Mouse (Mus musculus) myocyte (in vitro differentiated cells): ENCODE results near the gene Gcnt7. TPM values are rescaled to one million over a fixed set of nuclear protein-coding genes. Genes with fewer than 3 reads are reported as not detected.

Source experiments
- H3K27me3 ChIP-seq: one replicate; pipeline ENCODE4 v1.6.1; 2011; ENCODE audit not compliant: control insufficient read depth, insufficient read depth, insufficient read length
- H3K36me3 ChIP-seq: one replicate; pipeline ENCODE4 v1.6.1; 2011; ENCODE audit not compliant: control insufficient read depth, insufficient read depth
- H3K4me2 ChIP-seq: one replicate; pipeline ENCODE4 v1.6.1; 2011; ENCODE audit warnings: low read depth, control low read depth
- H3K4me3 ChIP-seq: one replicate; pipeline ENCODE4 v1.5.1; 2011; ENCODE audit warnings: mild to moderate bottlenecking, control low read depth, moderate library complexity
- H3K79me2 ChIP-seq: one replicate; pipeline ENCODE4 v1.6.1; 2011; ENCODE audit not compliant: control insufficient read depth, insufficient read depth
- H3ac ChIP-seq: one replicate; pipeline ENCODE4 v1.6.1; 2011; ENCODE audit not compliant: control insufficient read depth, insufficient read length
- CEBPB ChIP-seq: IDR thresholded peaks from 2 replicates; pipeline ENCODE4 v1.6.1; 2011; ENCODE audit warnings: mild to moderate bottlenecking, moderate library complexity; ENCODE audit not compliant: poor library complexity, insufficient read depth, severe bottlenecking
- E2F4 ChIP-seq: IDR thresholded peaks from one replicate; pipeline ENCODE4 v1.6.1; 2011; ENCODE audit warnings: mild to moderate bottlenecking, control low read depth, moderate library complexity; ENCODE audit not compliant: insufficient read depth
- MAX ChIP-seq: IDR thresholded peaks from one replicate; pipeline ENCODE4 v1.6.1; 2011; ENCODE audit warnings: low read depth, mild to moderate bottlenecking, control low read depth
- MYOD1 ChIP-seq, 3 experiments: IDR thresholded peaks; one replicate each; pipeline ENCODE4 v1.6.1; 2011; ENCODE audit warnings: control low read depth in 2 of 3, low read depth in 2 of 3, mild to moderate bottlenecking in 2 of 3, moderate library complexity in 1 of 3; ENCODE audit not compliant: insufficient read length in 2 of 3, control insufficient read depth in 1 of 3
- MYOG ChIP-seq, 3 experiments: IDR thresholded peaks; one replicate each; pipeline ENCODE4 v1.6.1; 2011; ENCODE audit warnings: control low read depth in 2 of 3, low read depth in 2 of 3, mild to moderate bottlenecking in 2 of 3; ENCODE audit not compliant: insufficient read length in 2 of 3, control insufficient read depth in 1 of 3, insufficient read depth in 1 of 3
- POLR2A ChIP-seq: IDR thresholded peaks from one replicate; pipeline ENCODE4 v1.6.1; 2011; ENCODE audit warnings: low read depth, mild to moderate bottlenecking, control low read depth, moderate library complexity; ENCODE audit not compliant: insufficient read length
- POLR2AphosphoS2 ChIP-seq: IDR thresholded peaks from one replicate; pipeline ENCODE4 v1.6.1; 2011; ENCODE audit warnings: low read depth, control low read depth; ENCODE audit not compliant: insufficient read length
- REST ChIP-seq: IDR thresholded peaks from one replicate; pipeline ENCODE4 v1.6.1; 2011; ENCODE audit warnings: mild to moderate bottlenecking, control low read depth, moderate library complexity; ENCODE audit not compliant: insufficient read depth, insufficient read length
- SRF ChIP-seq: IDR thresholded peaks from one replicate; pipeline ENCODE4 v1.6.1; 2011; ENCODE audit warnings: low read depth; ENCODE audit not compliant: control insufficient read depth, insufficient read length
- TCF12 ChIP-seq: IDR thresholded peaks from one replicate; pipeline ENCODE4 v1.6.1; 2011; ENCODE audit warnings: mild to moderate bottlenecking, control low read depth; ENCODE audit not compliant: poor library complexity, insufficient read depth, severe bottlenecking
- TCF3 ChIP-seq: IDR thresholded peaks from one replicate; pipeline ENCODE4 v1.6.1; 2011; ENCODE audit warnings: low read depth, control low read depth; ENCODE audit not compliant: insufficient read length
- USF1 ChIP-seq: IDR thresholded peaks from one replicate; pipeline ENCODE4 v1.6.1; 2011; ENCODE audit warnings: low read depth, mild to moderate bottlenecking, control low read depth, moderate library complexity
- polyA plus RNA-seq: library from polyadenylated mRNA; unstranded; fragments of >200 nt; fragmentation: generic; extraction: Trizol; gene quantifications from one replicate; pipeline ENCODE4 v1.2.1, GENCODE M21; 2012; ENCODE audit warnings: missing spikeins

Gene Gcnt7
- polyA plus RNA-seq = 0.17 TPM

DNA sequence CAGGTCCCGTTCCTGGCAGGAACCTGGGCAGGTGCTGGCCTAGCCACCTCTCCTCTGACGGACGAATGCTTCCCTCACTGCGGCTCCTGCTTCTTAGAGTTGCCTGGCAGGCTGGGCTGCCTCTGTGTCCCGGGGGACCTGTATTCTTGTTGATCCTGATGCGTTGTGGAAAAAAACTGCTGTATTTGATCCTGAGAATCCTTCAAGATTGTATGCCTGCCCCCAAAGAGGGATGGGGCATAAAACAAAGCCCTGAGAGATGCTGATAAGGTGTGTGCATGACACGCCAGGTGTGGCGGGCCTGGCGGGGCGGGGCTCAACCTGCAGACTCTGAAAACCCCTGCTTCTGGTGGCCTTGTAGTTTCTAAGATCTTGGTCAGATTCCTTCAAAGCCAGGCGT, at the start of gene Gcnt7:
Gene Gcnt7 (minus strand): TSS at position 101 of the 400 bp plus-strand sequence.
- peaks cover under 1% of the 10 kb centered on the region for H3K36me3 ChIP-seq
- TF ChIP-seq CEBPB = no peak
- no peak for TF ChIP-seq TCF3
- TF ChIP-seq POLR2A = no peak
- TF ChIP-seq E2F4 = no peak
- TF ChIP-seq MAX = no peak
- no peak for TF ChIP-seq SRF
- no peak for TF ChIP-seq MYOD1 (IDR thresholded peaks at IDR 0.05; ENCODE audit: control insufficient read depth in 1 of 3, insufficient read length in 2 of 3, low read depth in 2 of 3)
- TF ChIP-seq POLR2AphosphoS2 = no peak
- H3K27me3 ChIP-seq = no peaks in the 10 kb centered on the region
- H3K4me2 ChIP-seq = no peak within 1 kb of the TSS
- no peak within 1 kb of the TSS for H3K4me3 ChIP-seq
- no peak within 1 kb of the TSS for H3ac ChIP-seq
- H3K79me2 ChIP-seq = no peaks in the 10 kb centered on the region

DNA sequence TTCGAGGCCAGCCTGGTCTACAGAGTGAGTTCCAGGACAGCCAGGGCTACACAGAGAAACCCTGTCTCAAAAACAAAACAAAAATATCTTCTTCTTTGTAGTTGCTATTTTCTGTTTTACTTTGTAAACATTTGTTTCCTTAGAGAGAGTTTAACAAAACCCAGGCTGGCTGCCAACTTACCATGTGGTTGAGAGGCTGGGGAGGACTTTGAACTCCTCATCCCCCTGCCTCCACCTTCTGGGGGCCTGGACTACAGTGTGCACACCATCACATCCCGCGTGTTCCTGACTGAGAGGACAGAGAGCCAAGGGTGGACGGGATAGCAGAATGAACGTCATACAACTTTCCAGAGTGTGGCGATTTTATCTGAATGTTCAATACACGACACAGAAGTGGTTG, 47.7 kb upstream of the Gcnt7 start:
- TF ChIP-seq TCF3 = no peak
- TF ChIP-seq MYOG (IDR thresholded peaks at IDR 0.05; ENCODE audit: control insufficient read depth in 1 of 3, insufficient read depth in 1 of 3, insufficient read length in 2 of 3, low read depth in 2 of 3) = no peak
- TF ChIP-seq TCF12 = no peak
- no peak for TF ChIP-seq POLR2A
- no peak for TF ChIP-seq E2F4
- no peak for TF ChIP-seq USF1
- no peak for TF ChIP-seq CEBPB
- H3K79me2 ChIP-seq = no peaks in the 10 kb centered on the region

DNA sequence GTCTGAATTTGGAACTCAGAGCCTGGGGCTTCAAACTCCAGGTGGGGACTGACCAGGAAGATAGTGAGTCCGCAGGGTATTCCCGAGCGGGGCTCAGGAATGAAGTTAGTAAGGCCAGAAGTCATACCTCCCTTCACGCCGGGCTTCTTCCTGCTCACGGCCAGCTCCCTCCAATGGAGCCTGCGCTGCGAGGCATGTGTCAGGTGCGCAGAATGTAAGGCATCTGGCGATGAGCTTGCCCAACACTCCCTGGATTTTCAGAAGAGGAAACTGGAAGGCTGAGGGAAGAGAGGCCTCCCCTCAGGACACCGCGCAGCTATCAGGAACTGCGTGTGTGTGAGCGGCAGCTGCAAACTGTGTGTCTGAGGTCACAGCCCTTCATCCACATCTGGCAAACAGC, 43.8 kb upstream of the Gcnt7 start:
- TF ChIP-seq POLR2AphosphoS2 = no peak
- TF ChIP-seq CEBPB = no peak
- TF ChIP-seq MAX = no peak
- TF ChIP-seq MYOG (IDR thresholded peaks at IDR 0.05; ENCODE audit: control insufficient read depth in 1 of 3, insufficient read depth in 1 of 3, insufficient read length in 2 of 3, low read depth in 2 of 3) = no peak
- no peak for TF ChIP-seq TCF3
- TF ChIP-seq E2F4 = no peak
- no peak for TF ChIP-seq SRF
- no peak for TF ChIP-seq USF1
- no peak for TF ChIP-seq MYOD1 (IDR thresholded peaks at IDR 0.05; ENCODE audit: control insufficient read depth in 1 of 3, insufficient read length in 2 of 3, low read depth in 2 of 3)
- TF ChIP-seq REST = no peak
- TF ChIP-seq POLR2A = no peak
- TF ChIP-seq TCF12 = no peak
- Histone ChIP-seq H3K4me3 (no peak overlapping the region), H3K36me3 (no peaks in the 10 kb centered on the region), H3K79me2 (no peaks in the 10 kb centered on the region), H3ac (no peak overlapping the region), H3K27me3 (peaks cover 5% of the 10 kb centered on the region), H3K4me2 (no peak overlapping the region)

More for the DNA sequence above, 47.7 kb upstream of the Gcnt7 start:
- H3K27me3 ChIP-seq = peaks cover 5% of the 10 kb centered on the region
- H3K4me2 ChIP-seq = no peak overlapping the region
- no peak overlapping the region for H3K4me3 ChIP-seq
- no peak overlapping the region for H3ac ChIP-seq
- no peaks in the 10 kb centered on the region for H3K36me3 ChIP-seq

DNA sequence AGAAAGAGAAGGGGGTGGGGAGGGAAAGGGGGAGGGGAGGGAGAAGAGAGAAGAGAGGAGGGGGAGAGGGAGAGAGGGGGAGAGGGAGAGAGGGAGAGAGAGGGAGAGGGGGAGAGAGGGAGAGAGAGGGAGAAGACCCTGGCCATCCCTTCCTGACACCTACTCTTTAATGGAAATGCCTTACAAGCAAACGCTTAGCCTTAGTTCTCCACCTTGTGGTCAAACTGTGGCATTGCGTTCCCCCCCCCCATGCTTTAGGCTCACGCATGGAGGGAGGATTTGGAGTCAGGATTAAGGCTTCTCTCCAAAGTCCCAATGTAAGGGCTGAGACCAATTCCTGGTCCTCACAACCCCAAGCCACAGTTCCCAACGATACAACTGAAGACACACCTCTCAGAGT, 42.9 kb upstream of the Gcnt7 start:
- H3ac ChIP-seq = no peak overlapping the region
- H3K27me3 ChIP-seq = peaks cover 2% of the 10 kb centered on the region
- H3K79me2 ChIP-seq = no peaks in the 10 kb centered on the region
- no peak overlapping the region for H3K4me2 ChIP-seq
- no peaks in the 10 kb centered on the region for H3K36me3 ChIP-seq
- no peak for TF ChIP-seq MYOG (IDR thresholded peaks at IDR 0.05; ENCODE audit: control insufficient read depth in 1 of 3, insufficient read depth in 1 of 3, insufficient read length in 2 of 3, low read depth in 2 of 3)
- TF ChIP-seq CEBPB = no peak
- no peak for TF ChIP-seq REST
- TF ChIP-seq USF1 = no peak
- TF ChIP-seq TCF12 = no peak
- TF ChIP-seq E2F4 = no peak
- no peak for TF ChIP-seq SRF
- TF ChIP-seq TCF3 = no peak
- no peak for TF ChIP-seq POLR2AphosphoS2
- no peak for TF ChIP-seq POLR2A
- no peak for TF ChIP-seq MAX
- no peak for TF ChIP-seq MYOD1 (IDR thresholded peaks at IDR 0.05; ENCODE audit: control insufficient read depth in 1 of 3, insufficient read length in 2 of 3, low read depth in 2 of 3)
- no peak overlapping the region for H3K4me3 ChIP-seq

DNA sequence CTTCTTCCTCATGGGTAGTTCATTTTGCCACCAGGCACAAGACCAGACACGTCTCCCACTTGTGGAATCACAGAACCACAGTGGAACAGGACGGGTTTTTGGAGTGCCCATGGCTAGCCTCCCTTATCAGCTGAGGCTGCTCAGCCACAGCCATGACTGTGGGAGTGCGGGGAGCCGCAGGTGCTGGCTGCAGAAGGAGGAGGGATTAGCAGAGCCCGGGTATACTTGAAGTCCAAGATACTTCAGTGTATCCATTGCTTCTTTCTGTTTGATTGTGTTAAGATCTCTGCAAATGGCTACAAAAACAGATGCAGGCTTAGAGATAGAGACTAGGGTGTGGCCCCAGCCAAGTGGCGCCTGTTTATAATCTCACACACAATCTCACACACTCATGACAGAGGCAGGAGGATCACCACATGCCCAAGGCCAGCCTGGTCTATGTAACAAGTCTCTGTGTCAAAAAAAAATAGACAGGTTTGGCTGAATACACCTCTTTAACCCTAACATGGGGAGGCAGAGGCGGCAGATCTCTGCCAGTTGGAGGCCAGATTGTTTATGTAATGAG, 42.4 kb upstream of the Gcnt7 start:
- TF ChIP-seq TCF3 (no peak), SRF (no peak), POLR2AphosphoS2 (no peak), REST (no peak), MAX (no peak), POLR2A (no peak), MYOD1 (IDR thresholded peaks at IDR 0.05; ENCODE audit: control insufficient read depth in 1 of 3, insufficient read length in 2 of 3, low read depth in 2 of 3) (no peak), USF1 (no peak), MYOG (IDR thresholded peaks at IDR 0.05; ENCODE audit: control insufficient read depth in 1 of 3, insufficient read depth in 1 of 3, insufficient read length in 2 of 3, low read depth in 2 of 3) (no peak), E2F4 (no peak), TCF12 (no peak), CEBPB (no peak)
- Histone ChIP-seq H3K27me3 (no peaks in the 10 kb centered on the region), H3K79me2 (no peaks in the 10 kb centered on the region), H3K36me3 (no peaks in the 10 kb centered on the region), H3ac (no peak overlapping the region), H3K4me2 (no peak overlapping the region), H3K4me3 (no peak overlapping the region)
